Comparison of ENCODE assay signal across 7 mouse cellular contexts in the genomic region with DNA sequence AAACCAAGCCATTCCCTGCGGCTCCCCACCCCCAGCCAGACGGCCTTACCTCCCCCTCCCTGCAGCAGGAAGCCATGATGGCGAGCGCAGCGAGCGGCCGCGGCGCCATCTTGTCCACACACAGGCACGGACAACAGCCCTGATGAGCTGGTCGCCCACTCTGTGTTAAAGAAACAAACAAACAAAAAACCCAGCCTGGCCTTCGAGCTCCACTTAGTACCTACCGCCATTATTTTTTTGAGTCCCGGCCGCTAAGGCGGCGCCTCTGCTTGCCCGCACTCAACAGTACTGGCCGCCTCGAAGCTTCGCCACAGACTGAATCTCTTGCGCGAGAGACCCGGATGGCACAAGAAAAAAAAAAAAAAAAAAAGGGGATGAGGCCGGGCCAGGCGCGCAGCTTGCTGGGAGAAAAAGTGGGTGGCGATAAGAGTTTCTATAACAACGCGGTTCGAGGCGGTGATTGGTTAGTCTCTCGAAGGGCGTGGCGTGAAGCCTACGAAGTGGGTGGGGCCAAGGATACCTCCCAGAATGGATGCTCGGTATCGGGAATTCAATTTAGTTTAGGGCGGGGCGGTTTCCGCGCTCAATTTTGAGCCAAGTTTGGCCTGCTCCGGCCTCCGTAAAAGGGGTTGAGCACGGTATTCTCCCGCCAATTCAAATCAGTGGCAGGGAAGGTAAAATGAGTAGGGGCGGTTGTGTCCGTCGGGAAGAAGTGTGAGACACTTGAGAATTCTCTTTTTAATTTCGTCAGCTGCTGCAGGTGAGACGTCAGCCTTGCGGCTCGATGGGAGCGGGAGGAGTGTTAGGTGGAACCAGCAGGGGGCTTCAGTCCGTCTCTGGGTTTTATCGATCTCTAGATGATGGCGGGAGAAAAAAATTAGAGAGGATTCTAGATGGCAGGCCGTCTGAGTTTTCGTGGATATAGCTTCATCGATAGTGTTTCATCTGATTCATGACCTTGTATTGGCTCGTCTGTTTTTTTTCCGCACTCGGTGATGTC. TPM values are rescaled to one million over a fixed set of nuclear protein-coding genes. Genes with fewer than 3 reads are reported as not detected.
DNase-seq lines count a peak whose midpoint lies in the region; ATAC-seq lines count a peak whose summit lies in the region.

A gene (minus strand): TSS at position 350 of the 1,000 bp plus-strand sequence.
A gene (plus strand): TSS at position 652 of the 1,000 bp plus-strand sequence.

- H3K9me3 ChIP-seq in intestine, embryonic 15.5 days = no peaks in the 10 kb centered on the region
- H3K9me3 ChIP-seq in midbrain, embryonic 10.5 days (replicated peaks) = no peaks in the 10 kb centered on the region

- DNase-seq in adrenal gland, adult 2 months = peak; percentile 99
- DNase-seq in embryo, embryonic 11.5 days (ENCODE audit: low read depth, low spot score) = peak; percentile 99
- DNase-seq in gastrocnemius, postnatal 36 days = peak; percentile 97
- peak; percentile 99 to 100 for DNase-seq in left cerebral cortex, postnatal 25 days (ENCODE audit: low spot score in 2 of 2)
- DNase-seq in midbrain, embryonic 10.5 days (ENCODE audit: low spot score) = peak; percentile 99
- peak; percentile 92 for DNase-seq in right cerebral cortex, postnatal 4 days

- peak within 1 kb of the TSS; percentile 76 for H3K9ac ChIP-seq in intestine, embryonic 15.5 days

- no peaks in the 10 kb centered on the region for H3K27me3 ChIP-seq in intestine, embryonic 15.5 days (replicated peaks)
- no peaks in the 10 kb centered on the region for H3K27me3 ChIP-seq in midbrain, embryonic 10.5 days (ENCODE audit: low read depth, poor library complexity, severe bottlenecking)

- intact Hi-C loops in gastrocnemius, postnatal 36 days (cut with DNase I) = loop anchor here (5.0 kb wide), 1 partner anchor 153 kb away; no protein-coding TSS in a partner anchor
- intact Hi-C loops in left cerebral cortex, postnatal 25 days (cut with DNase I) = loop anchor here (1.0 to 5.0 kb wide), 2 partner anchors 68 to 157 kb away; no protein-coding TSS in a partner anchor

- H3K36me3 ChIP-seq in intestine, embryonic 15.5 days = peaks cover 8% of the 10 kb centered on the region
- H3K36me3 ChIP-seq in midbrain, embryonic 10.5 days = peaks cover 56% of the 10 kb centered on the region

- H3K4me2 ChIP-seq in intestine, embryonic 15.5 days (replicated peaks) = peak within 1 kb of the TSS; percentile 70

- peak; percentile 99 for ATAC-seq in intestine, embryonic 15.5 days

- H3K4me3 ChIP-seq in intestine, embryonic 15.5 days (replicated peaks) = peak within 1 kb of the TSS; percentile 64
- H3K4me3 ChIP-seq in midbrain, embryonic 10.5 days = peak within 1 kb of the TSS; percentile 73

- peaks cover 16% of the 10 kb centered on the region for H3K4me1 ChIP-seq in intestine, embryonic 15.5 days (replicated peaks)
- H3K4me1 ChIP-seq in midbrain, embryonic 10.5 days = peaks cover 36% of the 10 kb centered on the region

- WGBS in intestine, embryonic 15.5 days = 0% methylated on average over 63 of the region's 63 CpGs
- under 1% methylated on average over 63 of the region's 63 CpGs for WGBS in midbrain, embryonic 10.5 days

- H3K27ac ChIP-seq in intestine, embryonic 15.5 days = peak within 1 kb of the TSS; percentile 95
- H3K27ac ChIP-seq in midbrain, embryonic 10.5 days (replicated peaks) = peak within 1 kb of the TSS; percentile 98

RNA-seq across cellular contexts. Expression of the first gene that starts in this region (rescaled TPM):
- 10 to 100 TPM; 60.9 to 83.0 TPM for total RNA-seq in adrenal gland, adult 2 months (2021)
- polyA plus RNA-seq in adrenal gland, adult 2 months (2012; rRNA removed) = 5.0 and 5.2 TPM in 2 replicates
- total RNA-seq in gastrocnemius, postnatal 36 days (2021) = 10 to 100 TPM; 30.2 to 40.5 TPM
- 90.5 and 100 TPM in 2 replicates for polyA plus RNA-seq in intestine, embryonic 15.5 days (2015; fragmentation: Nextera tagmentation; extraction: Ambion mirVana)
- total RNA-seq in left cerebral cortex, postnatal 25 days (2021) = 10 to 100 TPM; 78.6 to 87.1 TPM
- 126 and 151 TPM in 2 replicates for polyA plus RNA-seq in midbrain, embryonic 10.5 days (2016; fragmentation: Nextera tagmentation; extraction: Ambion mirVana)

RNA-seq across cellular contexts. Expression of the second gene that starts in this region (rescaled TPM):
- under 1 TPM; 0.38 to 0.61 TPM for total RNA-seq in adrenal gland, adult 2 months (2021)
- polyA plus RNA-seq in adrenal gland, adult 2 months (2012; rRNA removed) = 0.30 and 0.90 TPM in 2 replicates
- under 1 TPM; 0.69 to 0.92 TPM for total RNA-seq in gastrocnemius, postnatal 36 days (2021)
- polyA plus RNA-seq in intestine, embryonic 15.5 days (2015; fragmentation: Nextera tagmentation; extraction: Ambion mirVana) = 19.7 and 21.7 TPM in 2 replicates
- 1 to 10 TPM in 1 of 2 experiments, under 1 TPM in 1; 0.83 to 1.3 TPM for total RNA-seq in left cerebral cortex, postnatal 25 days (2021)
- 45.5 and 47.7 TPM in 2 replicates for polyA plus RNA-seq in midbrain, embryonic 10.5 days (2016; fragmentation: Nextera tagmentation; extraction: Ambion mirVana)

Comparison
In these comparisons a context has a peak if more than half of its experiments do, and no peak if none do; other contexts are left out.
1. Peak in every context shown above with its lines: DNase-seq, ATAC-seq, H3K4me3 ChIP-seq and H3K27ac ChIP-seq.
2. RNA of the first gene that starts in this region (polyA plus RNA-seq): 126 to 151 TPM in midbrain, embryonic 10.5 days and 90.5 to 100 TPM in intestine, embryonic 15.5 days; 5.0 to 5.2 TPM in adrenal gland, adult 2 months; every median in the first group is over 10 times any median in the second.
3. RNA of the second gene that starts in this region (polyA plus RNA-seq): 45.5 to 47.7 TPM in midbrain, embryonic 10.5 days and 19.7 to 21.7 TPM in intestine, embryonic 15.5 days; 0.30 to 0.90 TPM in adrenal gland, adult 2 months; every median in the first group is over 10 times any median in the second.